Mouse (Mus musculus): Measurements from ENCODE around the gene Cd300lg.

- TF ChIP-seq CTCF (IDR thresholded peaks at IDR 0.05; ENCODE audit: insufficient read depth, low read depth, low read length) = peak; percentile 80
- TF ChIP-seq POLR2A (IDR thresholded peaks at IDR 0.05; ENCODE audit: insufficient read depth, low read depth, low read length) = no peak
Observed at GRCm38 (mm10) chr11:102061236-102061940, 20.1 kb downstream of the Cd300lg start.

Data from olfactory bulb, adult 2 months (tissue).